Mouse (Mus musculus) ES-Bruce4 (cell line): Measurements from ENCODE around the gene 1700014D04Rik.

Experiments
- CTCF ChIP-seq: IDR thresholded peaks from one replicate; pipeline ENCODE4 v1.8.1; 2011; ENCODE audit warnings: low read depth, low read length
- EP300 ChIP-seq: IDR thresholded peaks from 2 replicates; pipeline ENCODE4 v1.6.1; 2011; ENCODE audit warnings: low read depth, low read length; ENCODE audit not compliant: insufficient read depth

GRCm38 (mm10) chr13:59750310-59750709, 3.8 kb upstream of the 1700014D04Rik start:
- TF ChIP-seq EP300 = no peak
- TF ChIP-seq CTCF = no peak
